In the genomic region with DNA sequence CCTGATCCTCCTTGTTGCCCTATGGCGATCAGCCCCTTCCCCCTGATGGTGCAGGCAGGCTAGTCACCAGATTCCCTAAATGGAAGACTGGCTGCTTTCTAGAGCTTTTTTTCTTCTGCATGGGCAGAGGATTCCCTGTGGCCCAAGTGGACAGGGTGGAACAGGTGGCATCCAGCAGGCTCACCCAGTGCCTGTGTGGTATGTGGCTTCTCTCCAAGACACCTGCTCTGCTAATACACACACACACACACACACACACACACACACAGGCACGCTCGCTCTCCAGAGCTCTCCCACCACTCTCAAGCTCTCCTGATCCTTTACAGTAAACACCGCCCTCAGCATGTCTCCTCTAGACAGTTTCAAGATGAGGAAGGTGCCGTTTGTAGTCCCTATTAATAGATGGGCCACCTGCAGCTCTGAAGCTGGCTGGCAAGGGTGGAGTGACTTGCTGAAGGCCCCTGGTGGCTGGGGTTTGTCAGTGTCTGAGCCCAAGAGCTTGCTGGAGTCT, we compare ENCODE assay signal across 8 mouse cellular contexts.
DNase-seq lines count a peak whose midpoint lies in the region; ATAC-seq lines count a peak whose summit lies in the region.

No protein-coding gene starts in this region.

- no peak overlapping the region for H3K4me2 ChIP-seq in neural tube, embryonic 13.5 days
- H3K4me2 ChIP-seq in neural tube, embryonic 15.5 days = no peak overlapping the region
- no peak overlapping the region for H3K4me2 ChIP-seq in embryonic facial prominence, embryonic 11.5 days (ENCODE audit: low read depth, low read length)
- H3K4me2 ChIP-seq in liver, embryonic 12.5 days = 0 out of 2 replicates have a peak overlapping the region, but pooled peaks have one; percentile 6
- H3K4me2 ChIP-seq in midbrain, embryonic 14.5 days (ENCODE audit: low read length) = no peak overlapping the region

- H3K36me3 ChIP-seq in neural tube, embryonic 13.5 days = no peaks in the 10 kb centered on the region
- H3K36me3 ChIP-seq in neural tube, embryonic 15.5 days = no peaks in the 10 kb centered on the region
- H3K36me3 ChIP-seq in embryonic facial prominence, embryonic 11.5 days (replicated peaks; ENCODE audit: control insufficient read depth, insufficient read depth, low read depth, low read length) = no peaks in the 10 kb centered on the region
- H3K36me3 ChIP-seq in liver, embryonic 12.5 days = no peaks in the 10 kb centered on the region
- H3K36me3 ChIP-seq in midbrain, embryonic 14.5 days (ENCODE audit: control insufficient read depth, insufficient read depth, low read length) = no peaks in the 10 kb centered on the region

- H3K4me3 ChIP-seq in neural tube, embryonic 13.5 days = no peak overlapping the region
- no peak overlapping the region for H3K4me3 ChIP-seq in neural tube, embryonic 15.5 days (replicated peaks)
- H3K4me3 ChIP-seq in embryonic facial prominence, embryonic 11.5 days (ENCODE audit: low read depth, low read length) = no peak overlapping the region
- no peak overlapping the region for H3K4me3 ChIP-seq in liver, embryonic 12.5 days
- H3K4me3 ChIP-seq in midbrain, embryonic 14.5 days (replicated peaks; ENCODE audit: low read depth, low read length) = no peak overlapping the region

- peaks cover 31% of the 10 kb centered on the region for H3K4me1 ChIP-seq in neural tube, embryonic 13.5 days (replicated peaks)
- peaks cover 16% of the 10 kb centered on the region for H3K4me1 ChIP-seq in neural tube, embryonic 15.5 days
- H3K4me1 ChIP-seq in embryonic facial prominence, embryonic 11.5 days (ENCODE audit: control insufficient read depth, insufficient read depth, low read length) = no peaks in the 10 kb centered on the region; the same call in 1 of the 2 replicates
- H3K4me1 ChIP-seq in liver, embryonic 12.5 days = peaks cover 74% of the 10 kb centered on the region
- H3K4me1 ChIP-seq in midbrain, embryonic 14.5 days (ENCODE audit: control insufficient read depth, insufficient read depth, low read length) = peaks cover 8% of the 10 kb centered on the region

- H3K9ac ChIP-seq in neural tube, embryonic 13.5 days = no peak overlapping the region
- no peak overlapping the region for H3K9ac ChIP-seq in neural tube, embryonic 15.5 days (replicated peaks)
- no peak overlapping the region for H3K9ac ChIP-seq in embryonic facial prominence, embryonic 11.5 days (replicated peaks; ENCODE audit: low read length)
- H3K9ac ChIP-seq in liver, embryonic 12.5 days = no peak overlapping the region
- H3K9ac ChIP-seq in midbrain, embryonic 14.5 days (replicated peaks; ENCODE audit: low read length) = no peak overlapping the region

- peak; percentile 33 for DNase-seq in embryonic facial prominence, embryonic 11.5 days (ENCODE audit: low spot score)
- peak; percentile 56 to 57 for DNase-seq in spleen, adult 18-20 months
- DNase-seq in layer of hippocampus, postnatal 10 days (ENCODE audit: low spot score in 2 of 2) = no peak
- no peak for DNase-seq in adrenal gland, postnatal 4 days (ENCODE audit: low spot score in 2 of 2)
- DNase-seq in midbrain, embryonic 14.5 days = no peak

- ATAC-seq in neural tube, embryonic 13.5 days (ENCODE audit: low read depth) = 0 out of 2 replicates have a peak, but pooled peaks have one; percentile 32
- no peak for ATAC-seq in neural tube, embryonic 15.5 days (ENCODE audit: low FRiP score)
- ATAC-seq in embryonic facial prominence, embryonic 11.5 days (replicated peaks; ENCODE audit: insufficient number of reproducible peaks, low FRiP score, low TSS enrichment, low read depth) = no peak
- ATAC-seq in liver, embryonic 12.5 days = no peak
- ATAC-seq in midbrain, embryonic 14.5 days (ENCODE audit: low FRiP score, low TSS enrichment) = no peak

- peaks cover 14% of the 10 kb centered on the region for H3K27me3 ChIP-seq in neural tube, embryonic 13.5 days
- peaks cover 5% of the 10 kb centered on the region for H3K27me3 ChIP-seq in neural tube, embryonic 15.5 days (replicated peaks)
- no peaks in the 10 kb centered on the region for H3K27me3 ChIP-seq in embryonic facial prominence, embryonic 11.5 days (ENCODE audit: control insufficient read depth, insufficient read depth, low read length)
- H3K27me3 ChIP-seq in liver, embryonic 12.5 days (replicated peaks) = no peaks in the 10 kb centered on the region
- no peaks in the 10 kb centered on the region for H3K27me3 ChIP-seq in midbrain, embryonic 14.5 days (ENCODE audit: control insufficient read depth, insufficient read depth, low read length)

- WGBS in neural tube, embryonic 13.5 days = 63% methylated on average over 5 of the region's 5 CpGs
- 67% methylated on average over 5 of the region's 5 CpGs for WGBS in neural tube, embryonic 15.5 days
- WGBS in embryonic facial prominence, embryonic 11.5 days = 73% methylated on average over 5 of the region's 5 CpGs
- 55% methylated on average over 5 of the region's 5 CpGs for WGBS in liver, embryonic 12.5 days (ENCODE audit: insufficient replicate concordance)
- 74% methylated on average over 5 of the region's 5 CpGs for WGBS in midbrain, embryonic 14.5 days

- H3K27ac ChIP-seq in neural tube, embryonic 13.5 days (replicated peaks) = no peak overlapping the region
- no peak overlapping the region for H3K27ac ChIP-seq in neural tube, embryonic 15.5 days (replicated peaks)
- H3K27ac ChIP-seq in embryonic facial prominence, embryonic 11.5 days (replicated peaks; ENCODE audit: low read depth, low read length) = no peak overlapping the region
- H3K27ac ChIP-seq in liver, embryonic 12.5 days = peak overlapping the region; percentile 96
- H3K27ac ChIP-seq in midbrain, embryonic 14.5 days (replicated peaks; ENCODE audit: low read depth, low read length) = no peak overlapping the region

- no peaks in the 10 kb centered on the region for H3K9me3 ChIP-seq in neural tube, embryonic 13.5 days
- H3K9me3 ChIP-seq in neural tube, embryonic 15.5 days (replicated peaks) = no peaks in the 10 kb centered on the region
- no peaks in the 10 kb centered on the region for H3K9me3 ChIP-seq in embryonic facial prominence, embryonic 11.5 days (replicated peaks; ENCODE audit: control insufficient read depth, low read length)
- no peaks in the 10 kb centered on the region for H3K9me3 ChIP-seq in liver, embryonic 12.5 days (replicated peaks)
- H3K9me3 ChIP-seq in midbrain, embryonic 14.5 days (ENCODE audit: control insufficient read depth, low read length) = no peaks in the 10 kb centered on the region

Comparison
In these comparisons a context has a peak if more than half of its experiments do, and no peak if none do; other contexts are left out.
1. DNase-seq: peak in embryonic facial prominence, embryonic 11.5 days (single experiment) and spleen, adult 18-20 months (2 of 2); none in layer of hippocampus, postnatal 10 days (0 of 2), adrenal gland, postnatal 4 days (0 of 2) and midbrain, embryonic 14.5 days (single experiment).